Mouse (Mus musculus) forebrain, postnatal 0 days (tissue): Measurements from ENCODE around the gene Cabin1. TPM values are rescaled to one million over a fixed set of nuclear protein-coding genes. Genes with fewer than 3 reads are reported as not detected.

Source experiments
- ATAC-seq: fragments of 200-750 bp; cut with Nextera tagmentation; 2 replicates; pipeline ENCODE4 v1.8.0; 2017; ENCODE audit warnings: mild to moderate bottlenecking, moderate library complexity
- DNase-seq: peaks from one replicate; pipeline ENCODE4 v3.0.0-alpha.2; 2015
- H3K27ac ChIP-seq: fragments of 300-500 bp; sonication (generic); 2 replicates; pipeline ENCODE4 v1.5.1; 2014; ENCODE audit warnings: low read depth, mild to moderate bottlenecking, antibody characterized with exemption, low read length, moderate library complexity, mixed read lengths
- H3K27me3 ChIP-seq: fragments of 300-500 bp; sonication (generic); 2 replicates; pipeline ENCODE4 v1.6.1; 2014; ENCODE audit warnings: mild to moderate bottlenecking, low read length, mixed read lengths; ENCODE audit not compliant: insufficient read depth
- H3K36me3 ChIP-seq: fragments of 300-500 bp; sonication (generic); 2 replicates; pipeline ENCODE4 v1.6.1; 2014; ENCODE audit warnings: mild to moderate bottlenecking, moderate library complexity; ENCODE audit not compliant: insufficient read depth
- H3K4me1 ChIP-seq: fragments of 300-500 bp; sonication (generic); 2 replicates; pipeline ENCODE4 v1.6.1; 2014; ENCODE audit warnings: antibody characterized with exemption; ENCODE audit not compliant: insufficient read depth
- H3K4me2 ChIP-seq: fragments of 300-500 bp; sonication (generic); 2 replicates; pipeline ENCODE4 v1.6.1; 2014; ENCODE audit warnings: low read depth, mild to moderate bottlenecking, moderate library complexity
- H3K4me3 ChIP-seq: fragments of 300-500 bp; sonication (generic); 2 replicates; pipeline ENCODE4 v1.5.1; 2014; ENCODE audit warnings: low read depth, low read length, mixed read lengths
- H3K9ac ChIP-seq: fragments of 300-500 bp; sonication (generic); 2 replicates; pipeline ENCODE4 v1.6.1; 2014; ENCODE audit warnings: mild to moderate bottlenecking
- H3K9me3 ChIP-seq: fragments of 300-500 bp; sonication (generic); 2 replicates; pipeline ENCODE4 v1.6.1; 2016; ENCODE audit warnings: low read length
- CTCF ChIP-seq: sonication (generic); IDR thresholded peaks from 2 replicates; pipeline ENCODE4 v1.5.1; 2016; ENCODE audit warnings: antibody characterized with exemption, control low read depth, low read depth
- WGBS: fragments of 180-500 bp; shearing (Covaris S2); extraction: QIAGEN DNeasy Blood & Tissue Kit; methylation state at CpG from one replicate; pipeline ENCODE4 v1.1.7; 2014; 5-methylcytosine and 5-hydroxymethylcytosine counted together
- polyA plus RNA-seq: library from polyadenylated mRNA; unstranded; fragments of >200 nt; fragmentation: Nextera tagmentation; extraction: Ambion mirVana; gene quantifications from 2 replicates; pipeline ENCODE4 v1.2.1, GENCODE M21; 2015
- total RNA-seq: library from RNA; depleted of rRNA; stranded (reverse); fragments of >200 nt; gene quantifications from 2 replicates; pipeline ENCODE4 v1.2.3, GENCODE M21; 2014

The Cabin1 gene
- total and polyA plus RNA-seq, 2 experiments from 2014 or later = 28.0 to 85.5 TPM

DNA sequence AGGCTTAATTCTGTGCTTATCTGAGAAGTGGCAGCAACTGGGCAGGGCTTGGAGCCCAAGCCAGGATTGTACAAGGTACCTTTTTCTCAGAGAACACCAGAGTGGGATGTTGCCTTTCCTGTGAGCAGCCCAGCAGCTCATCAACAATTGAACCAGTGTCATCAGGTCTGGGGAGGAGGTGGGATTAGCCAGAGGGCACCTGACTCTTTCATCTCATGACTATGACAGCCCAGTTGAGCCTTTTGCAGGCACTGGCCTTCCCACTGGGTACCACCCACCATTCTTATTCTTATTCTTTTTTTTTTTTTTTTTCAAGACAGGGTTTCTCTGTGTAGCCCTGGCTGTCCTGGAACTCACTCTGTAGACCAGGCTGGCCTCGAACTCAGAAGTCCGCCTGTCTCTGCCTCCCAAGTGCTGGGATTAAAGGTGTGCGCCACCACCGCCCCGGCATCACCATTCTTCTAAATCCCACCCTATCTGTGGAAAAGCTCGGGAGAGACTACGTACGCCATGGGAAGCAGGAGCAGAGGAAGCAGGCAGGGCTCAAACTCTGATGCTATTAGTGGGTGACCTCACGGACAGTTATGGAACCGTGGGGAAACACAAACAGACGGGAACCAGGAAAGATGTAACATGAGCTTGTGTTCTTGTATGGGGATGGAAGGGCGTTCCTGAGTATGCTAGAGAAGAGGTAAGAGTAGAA is 127.9 kb downstream of the Cabin1 start:
- TF ChIP-seq CTCF = no peak
- DNase-seq (no peak), ATAC-seq (no peak)
- H3K4me3 ChIP-seq = no peak overlapping the region
- H3K27me3 ChIP-seq = no peaks in the 10 kb centered on the region
- H3K9me3 ChIP-seq = no peaks in the 10 kb centered on the region
- no peaks in the 10 kb centered on the region for H3K36me3 ChIP-seq
- H3K4me1 ChIP-seq = no peaks in the 10 kb centered on the region
- no peak overlapping the region for H3K4me2 ChIP-seq
- no peak overlapping the region for H3K9ac ChIP-seq
- no peak overlapping the region for H3K27ac ChIP-seq
- WGBS = 90% methylated on average over 12 of the region's 12 CpGs

DNA sequence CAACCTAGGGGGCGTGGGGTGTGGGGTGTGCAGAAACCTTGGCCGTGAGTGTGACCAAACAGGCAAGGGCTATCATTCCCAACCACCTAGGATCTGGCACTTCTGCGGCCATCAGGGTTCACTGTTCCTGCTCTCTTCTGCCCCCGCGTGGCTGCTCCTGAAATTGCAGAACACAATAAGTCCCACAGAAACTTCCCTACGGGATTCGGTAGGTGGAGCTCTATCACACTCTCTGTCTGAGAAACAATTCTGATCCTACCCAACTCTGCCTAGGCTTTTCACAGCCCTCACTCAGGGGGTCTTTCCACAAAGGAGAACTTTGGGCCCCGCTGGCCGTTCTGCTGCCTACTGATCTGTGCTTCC is 128.5 kb downstream of the Cabin1 start:
- H3K4me2 ChIP-seq = no peak overlapping the region
- peak; percentile 86 for TF ChIP-seq CTCF
- H3K27ac ChIP-seq = no peak overlapping the region
- H3K4me3 ChIP-seq = no peak overlapping the region
- H3K9ac ChIP-seq = no peak overlapping the region
- WGBS = 6% methylated on average over 9 of the region's 9 CpGs
- DNase-seq (peak; percentile 79), ATAC-seq (peak; percentile 44)
- H3K4me1 ChIP-seq = no peaks in the 10 kb centered on the region
- H3K9me3 ChIP-seq = no peaks in the 10 kb centered on the region
- no peaks in the 10 kb centered on the region for H3K36me3 ChIP-seq
- no peaks in the 10 kb centered on the region for H3K27me3 ChIP-seq

DNA sequence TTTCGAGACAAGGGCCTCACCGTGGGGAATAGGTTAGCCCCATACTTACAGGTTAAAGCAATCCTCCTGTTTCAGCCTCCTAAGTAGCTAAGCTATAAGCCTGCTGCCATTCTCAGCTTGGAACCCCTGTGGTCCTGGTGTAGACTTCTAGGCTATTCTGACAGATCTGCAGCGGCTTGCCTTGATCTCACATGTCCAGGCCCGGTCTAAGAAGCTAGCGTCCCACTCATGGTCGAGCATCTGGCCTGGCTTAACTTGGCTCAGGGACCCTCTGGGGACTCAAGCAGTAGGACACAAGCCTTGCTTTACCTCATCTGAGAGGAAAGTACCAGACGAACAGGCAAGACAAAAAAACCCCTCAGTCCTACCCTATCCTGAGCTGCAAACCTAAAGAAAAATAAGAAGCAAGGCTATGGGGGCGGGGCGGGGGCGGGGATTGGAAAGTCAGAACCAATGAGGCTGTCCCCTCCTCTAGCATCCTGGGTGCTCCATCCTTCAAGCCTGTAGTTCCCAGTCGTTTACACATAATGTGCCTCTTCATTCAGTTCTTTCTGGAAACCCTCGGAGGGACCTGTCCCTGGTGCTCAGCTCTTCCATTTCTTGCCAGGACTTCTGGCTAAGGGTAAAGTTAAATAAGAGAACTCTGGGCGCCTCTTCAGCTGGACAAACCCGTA is 129.0 kb downstream of the Cabin1 start:
- no peak overlapping the region for H3K4me3 ChIP-seq
- no peaks in the 10 kb centered on the region for H3K9me3 ChIP-seq
- DNase-seq (no peak), ATAC-seq (no peak)
- H3K9ac ChIP-seq = no peak overlapping the region
- WGBS = 69% methylated on average over 14 of the region's 14 CpGs
- no peak overlapping the region for H3K4me2 ChIP-seq
- no peaks in the 10 kb centered on the region for H3K36me3 ChIP-seq
- TF ChIP-seq CTCF = no peak
- no peak overlapping the region for H3K27ac ChIP-seq
- no peaks in the 10 kb centered on the region for H3K4me1 ChIP-seq
- no peaks in the 10 kb centered on the region for H3K27me3 ChIP-seq

DNA sequence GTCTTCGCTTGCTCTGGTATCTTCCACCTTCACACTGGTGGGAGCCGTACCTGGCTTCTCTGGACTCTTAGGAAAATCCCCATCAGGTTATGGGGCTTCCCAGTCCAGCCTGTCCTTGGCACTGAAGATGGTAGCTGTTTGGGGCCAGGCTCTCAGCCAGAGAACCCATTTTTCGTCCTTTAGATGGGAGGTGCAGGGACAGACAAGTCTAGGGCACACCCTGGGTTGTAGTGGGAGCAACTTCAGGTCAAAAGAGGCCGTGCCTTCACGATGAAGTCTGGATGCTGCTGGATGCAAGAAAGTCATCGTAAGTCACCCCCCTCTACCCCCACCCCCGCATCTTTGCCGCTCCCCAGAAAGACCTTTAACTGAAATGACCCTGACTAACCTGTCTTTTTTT is 129.5 kb downstream of the Cabin1 start:
- Histone ChIP-seq H3K9me3 (no peaks in the 10 kb centered on the region), H3K4me1 (no peaks in the 10 kb centered on the region), H3K27ac (no peak overlapping the region), H3K4me3 (no peak overlapping the region), H3K4me2 (no peak overlapping the region), H3K9ac (no peak overlapping the region), H3K27me3 (no peaks in the 10 kb centered on the region), H3K36me3 (no peaks in the 10 kb centered on the region)
- WGBS = 96% methylated on average over 8 of the region's 8 CpGs
- TF ChIP-seq CTCF = no peak
- DNase-seq = no peak
- ATAC-seq = no peak

DNA sequence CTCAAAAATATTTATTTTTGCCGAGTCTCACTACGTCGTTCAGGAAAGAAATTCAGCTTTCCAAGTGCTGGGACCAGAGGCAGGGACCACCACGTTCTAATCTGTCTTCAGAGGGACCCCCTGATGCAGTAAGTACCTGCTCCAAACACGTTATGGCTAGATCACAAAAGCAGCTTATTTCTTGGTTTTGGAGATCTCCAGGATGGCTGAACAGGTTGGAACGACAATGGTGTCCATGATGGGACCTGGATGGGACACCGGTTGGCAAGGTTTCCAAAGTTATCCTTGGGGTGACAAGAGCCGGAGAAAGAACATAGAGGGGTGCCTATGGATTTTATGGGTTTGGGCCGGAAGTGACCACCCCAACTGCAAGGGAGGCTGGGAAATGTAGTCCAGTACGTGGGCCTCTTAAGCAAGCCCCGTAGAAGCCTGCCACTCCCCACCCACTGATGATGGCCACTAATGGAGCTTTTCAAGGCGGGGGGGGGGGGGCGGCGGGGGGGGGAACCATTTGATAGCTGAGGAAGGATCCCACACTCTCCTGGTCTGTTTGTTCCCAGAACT is 130.5 kb downstream of the Cabin1 start:
- WGBS = 84% methylated on average over 11 of the region's 14 CpGs
- no peaks in the 10 kb centered on the region for H3K4me1 ChIP-seq
- no peak overlapping the region for H3K4me2 ChIP-seq
- no peaks in the 10 kb centered on the region for H3K27me3 ChIP-seq
- H3K4me3 ChIP-seq = no peak overlapping the region
- H3K36me3 ChIP-seq = no peaks in the 10 kb centered on the region
- DNase-seq (no peak), ATAC-seq (no peak)
- no peak for TF ChIP-seq CTCF
- no peaks in the 10 kb centered on the region for H3K9me3 ChIP-seq
- no peak overlapping the region for H3K9ac ChIP-seq
- H3K27ac ChIP-seq = no peak overlapping the region

DNA sequence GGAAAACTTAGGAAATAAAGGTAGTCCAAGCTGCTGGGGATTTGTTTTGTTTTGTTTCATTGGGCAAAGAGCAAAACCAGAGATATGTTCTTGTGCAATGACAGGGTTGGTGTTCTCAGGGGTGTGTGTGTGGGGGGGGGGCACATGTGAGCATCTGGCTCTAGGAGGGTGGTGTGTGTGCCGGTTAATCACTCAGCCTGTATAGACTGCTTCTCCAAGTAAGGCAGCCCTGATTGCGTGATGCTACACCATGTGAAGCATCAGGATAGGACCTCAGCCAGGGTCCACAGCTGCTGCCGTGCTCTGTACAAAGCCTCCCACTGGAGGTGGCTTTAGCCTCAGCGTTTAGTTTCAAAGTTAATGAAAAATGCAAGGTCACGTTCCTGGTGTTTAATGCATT is 131.1 kb downstream of the Cabin1 start:
- H3K4me3 ChIP-seq = no peak overlapping the region
- H3K9me3 ChIP-seq = no peaks in the 10 kb centered on the region
- 81% methylated on average over 5 of the region's 5 CpGs for WGBS
- H3K9ac ChIP-seq = no peak overlapping the region
- H3K27ac ChIP-seq = 0 out of 2 replicates have a peak overlapping the region, but pooled peaks have one; percentile 29
- DNase-seq (no peak), ATAC-seq (peak; percentile 58)
- no peaks in the 10 kb centered on the region for H3K27me3 ChIP-seq
- no peaks in the 10 kb centered on the region for H3K36me3 ChIP-seq
- no peaks in the 10 kb centered on the region for H3K4me1 ChIP-seq
- H3K4me2 ChIP-seq = no peak overlapping the region
- no peak for TF ChIP-seq CTCF

DNA sequence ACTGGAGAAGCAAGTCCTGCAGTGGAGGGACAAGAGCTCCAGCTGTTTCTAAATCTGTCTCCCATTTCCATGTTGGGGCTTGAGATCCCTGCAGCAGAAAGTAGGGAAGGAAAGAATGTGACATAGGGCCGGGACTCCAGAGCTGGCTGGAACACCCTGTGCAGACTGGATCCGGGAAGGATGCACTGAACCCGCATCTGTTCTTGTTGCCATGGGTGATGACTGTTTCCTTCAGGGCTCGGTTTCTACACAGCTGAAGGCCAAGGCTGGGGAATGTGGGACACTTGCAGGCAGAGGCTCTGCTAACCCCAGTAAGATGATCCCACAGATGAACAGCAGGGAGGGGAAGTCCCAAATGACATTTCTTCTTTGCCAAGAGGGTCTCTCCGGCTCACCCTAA is 131.5 kb downstream of the Cabin1 start:
- no peaks in the 10 kb centered on the region for H3K9me3 ChIP-seq
- H3K4me1 ChIP-seq = no peaks in the 10 kb centered on the region
- no peaks in the 10 kb centered on the region for H3K27me3 ChIP-seq
- H3K9ac ChIP-seq = no peak overlapping the region
- TF ChIP-seq CTCF = no peak
- peak; percentile 76 for ATAC-seq
- no peaks in the 10 kb centered on the region for H3K36me3 ChIP-seq
- H3K4me2 ChIP-seq = no peak overlapping the region
- H3K27ac ChIP-seq = 0 out of 2 replicates have a peak overlapping the region, but pooled peaks have one; percentile 29
- WGBS = 47% methylated on average over 5 of the region's 5 CpGs
- H3K4me3 ChIP-seq = no peak overlapping the region
- peak; percentile 21 for DNase-seq
